Mouse (Mus musculus): Measurements from ENCODE around the gene Ccdc125. TPM values are rescaled to one million over a fixed set of nuclear protein-coding genes. Genes with fewer than 3 reads are reported as not detected.
"Not testable (repeated sequence)": the region's sequence is repeated elsewhere in the genome, so short reads cannot be mapped to it uniquely, and the experiment has no call there.

Ccdc125 gene
- polyA plus RNA-seq, 1 experiment from 2014 or later = 4.4 TPM

GRCm38 (mm10) chr13:100728530-100728929 lies 59.0 kb downstream of the Ccdc125 start:
- Histone ChIP-seq H3K36me3 (ENCODE audit: control insufficient read depth, insufficient read depth, low read length) (peaks cover 12% of the 10 kb centered on the region), H3K4me2 (peak overlapping the region; percentile 0; the same call in 1 of the 2 replicates), H3K4me1 (ENCODE audit: control insufficient read depth, insufficient read depth, low read length) (peaks cover 27% of the 10 kb centered on the region)
- H3K4me3 ChIP-seq (ENCODE audit: low read depth, low read length); H3K9ac ChIP-seq (ENCODE audit: low read depth, low read length); H3K9me3 ChIP-seq (replicated peaks; ENCODE audit: control insufficient read depth, low read length); H3K27me3 ChIP-seq (ENCODE audit: control insufficient read depth, insufficient read depth, low read length); ATAC-seq (replicated peaks; ENCODE audit: insufficient number of reproducible peaks, low FRiP score, low TSS enrichment); H3K27ac ChIP-seq (ENCODE audit: low read depth, low read length): not testable (repeated sequence)
- 89% methylated on average over 4 of the region's 4 CpGs for WGBS (ENCODE audit: insufficient replicate concordance)

GRCm38 (mm10) chr13:100730153-100730860 lies 60.8 kb downstream of the Ccdc125 start:
- WGBS (ENCODE audit: insufficient replicate concordance) = under 1% methylated on average over 30 of the region's 30 CpGs
- no peak for ATAC-seq (replicated peaks; ENCODE audit: insufficient number of reproducible peaks, low FRiP score, low TSS enrichment)

GRCm38 (mm10) chr13:100730861-100731176 lies 61.3 kb downstream of the Ccdc125 start, which contains the start of gene Cdk7:
TSS of gene Cdk7 (minus strand) at chr13:100730939.
- under 1% methylated on average over 19 of the region's 19 CpGs for WGBS (ENCODE audit: insufficient replicate concordance)
- Histone ChIP-seq H3K36me3 (ENCODE audit: control insufficient read depth, insufficient read depth, low read length) (peaks cover 17% of the 10 kb centered on the region), H3K27ac (ENCODE audit: low read depth, low read length) (peak within 1 kb of the TSS; percentile 95), H3K4me3 (ENCODE audit: low read depth, low read length) (peak within 1 kb of the TSS; percentile 71), H3K4me1 (ENCODE audit: control insufficient read depth, insufficient read depth, low read length) (peaks cover 20% of the 10 kb centered on the region), H3K9ac (ENCODE audit: low read depth, low read length) (peak within 1 kb of the TSS; percentile 94), H3K9me3 (replicated peaks; ENCODE audit: control insufficient read depth, low read length) (no peaks in the 10 kb centered on the region), H3K27me3 (ENCODE audit: control insufficient read depth, insufficient read depth, low read length) (no peaks in the 10 kb centered on the region), H3K4me2 (peak within 1 kb of the TSS; percentile 78)
- ATAC-seq (replicated peaks; ENCODE audit: insufficient number of reproducible peaks, low FRiP score, low TSS enrichment) = peak; percentile 98

More at GRCm38 (mm10) chr13:100730153-100730860, 60.8 kb downstream of the Ccdc125 start:
- Histone ChIP-seq H3K27me3 (ENCODE audit: control insufficient read depth, insufficient read depth, low read length) (no peaks in the 10 kb centered on the region), H3K9ac (ENCODE audit: low read depth, low read length) (peak overlapping the region; percentile 94), H3K4me3 (ENCODE audit: low read depth, low read length) (peak overlapping the region; percentile 71), H3K27ac (ENCODE audit: low read depth, low read length) (peak overlapping the region; percentile 95), H3K9me3 (replicated peaks; ENCODE audit: control insufficient read depth, low read length) (no peaks in the 10 kb centered on the region), H3K36me3 (ENCODE audit: control insufficient read depth, insufficient read depth, low read length) (peaks cover 16% of the 10 kb centered on the region), H3K4me1 (ENCODE audit: control insufficient read depth, insufficient read depth, low read length) (peaks cover 23% of the 10 kb centered on the region), H3K4me2 (peak overlapping the region; percentile 78)

- not testable (repeated sequence) for H3K27ac ChIP-seq (ENCODE audit: low read depth, low read length); H3K9me3 ChIP-seq (replicated peaks; ENCODE audit: control insufficient read depth, low read length); H3K27me3 ChIP-seq (ENCODE audit: control insufficient read depth, insufficient read depth, low read length); H3K9ac ChIP-seq (ENCODE audit: low read depth, low read length); ATAC-seq (replicated peaks; ENCODE audit: insufficient number of reproducible peaks, low FRiP score, low TSS enrichment)
- Histone ChIP-seq H3K36me3 (ENCODE audit: control insufficient read depth, insufficient read depth, low read length) (peaks cover 17% of the 10 kb centered on the region), H3K4me3 (ENCODE audit: low read depth, low read length) (peak overlapping the region; percentile 71; the same call in 1 of the 2 replicates), H3K4me1 (ENCODE audit: control insufficient read depth, insufficient read depth, low read length) (peaks cover 16% of the 10 kb centered on the region), H3K4me2 (peak overlapping the region; percentile 78)
- 91% methylated on average over 5 of the region's 6 CpGs for WGBS (ENCODE audit: insufficient replicate concordance)
Observed at GRCm38 (mm10) chr13:100731462-100732046, 62.0 kb downstream of the Ccdc125 start.

- Histone ChIP-seq H3K36me3 (ENCODE audit: control insufficient read depth, insufficient read depth, low read length) (peaks cover 14% of the 10 kb centered on the region), H3K4me2 (no peak overlapping the region), H3K4me3 (ENCODE audit: low read depth, low read length) (no peak overlapping the region), H3K27me3 (ENCODE audit: control insufficient read depth, insufficient read depth, low read length) (no peaks in the 10 kb centered on the region), H3K9me3 (replicated peaks; ENCODE audit: control insufficient read depth, low read length) (no peaks in the 10 kb centered on the region), H3K9ac (ENCODE audit: low read depth, low read length) (no peak overlapping the region), H3K27ac (ENCODE audit: low read depth, low read length) (no peak overlapping the region), H3K4me1 (ENCODE audit: control insufficient read depth, insufficient read depth, low read length) (peaks cover 12% of the 10 kb centered on the region)
- no peak for ATAC-seq (replicated peaks; ENCODE audit: insufficient number of reproducible peaks, low FRiP score, low TSS enrichment)
- WGBS (ENCODE audit: insufficient replicate concordance) = 89% methylated on average over 2 of the region's 2 CpGs
Observed at GRCm38 (mm10) chr13:100732756-100733155, 63.2 kb downstream of the Ccdc125 start.

- Histone ChIP-seq H3K4me2 (peak overlapping the region; percentile 14), H3K36me3 (ENCODE audit: control insufficient read depth, insufficient read depth, low read length) (peaks cover 3% of the 10 kb centered on the region), H3K4me3 (ENCODE audit: low read depth, low read length) (no peak overlapping the region), H3K4me1 (ENCODE audit: control insufficient read depth, insufficient read depth, low read length) (peaks cover 5% of the 10 kb centered on the region; the same call in 1 of the 2 replicates), H3K27ac (ENCODE audit: low read depth, low read length) (no peak overlapping the region), H3K9me3 (replicated peaks; ENCODE audit: control insufficient read depth, low read length) (no peaks in the 10 kb centered on the region), H3K27me3 (ENCODE audit: control insufficient read depth, insufficient read depth, low read length) (no peaks in the 10 kb centered on the region), H3K9ac (ENCODE audit: low read depth, low read length) (no peak overlapping the region)
- no peak for ATAC-seq (replicated peaks; ENCODE audit: insufficient number of reproducible peaks, low FRiP score, low TSS enrichment)
- WGBS (ENCODE audit: insufficient replicate concordance) = 80% methylated on average over 5 of the region's 5 CpGs
Observed at GRCm38 (mm10) chr13:100742831-100743230, 73.3 kb downstream of the Ccdc125 start.

GRCm38 (mm10) chr13:100743346-100744035 lies 74.0 kb downstream of the Ccdc125 start:
- peak overlapping the region; percentile 89 for H3K9ac ChIP-seq (ENCODE audit: low read depth, low read length)
- peak overlapping the region; percentile 82 for H3K4me3 ChIP-seq (ENCODE audit: low read depth, low read length)

GRCm38 (mm10) chr13:100744036-100744744 lies 74.7 kb downstream of the Ccdc125 start, which contains the start of gene Mrps36:
TSS of gene Mrps36 (minus strand) at chr13:100744659.
- Histone ChIP-seq H3K4me1 (ENCODE audit: control insufficient read depth, insufficient read depth, low read length) (peaks cover 5% of the 10 kb centered on the region; the same call in 1 of the 2 replicates), H3K9ac (ENCODE audit: low read depth, low read length) (peak within 1 kb of the TSS; percentile 89), H3K36me3 (ENCODE audit: control insufficient read depth, insufficient read depth, low read length) (peaks cover 3% of the 10 kb centered on the region; the same call in 1 of the 2 replicates), H3K27ac (ENCODE audit: low read depth, low read length) (peak within 1 kb of the TSS; percentile 98), H3K27me3 (ENCODE audit: control insufficient read depth, insufficient read depth, low read length) (no peaks in the 10 kb centered on the region), H3K4me2 (peak within 1 kb of the TSS; percentile 60), H3K9me3 (replicated peaks; ENCODE audit: control insufficient read depth, low read length) (no peaks in the 10 kb centered on the region), H3K4me3 (ENCODE audit: low read depth, low read length) (peak within 1 kb of the TSS; percentile 82)
- 0% methylated on average over 52 of the region's 52 CpGs for WGBS (ENCODE audit: insufficient replicate concordance)
- peak; percentile 93 for ATAC-seq (replicated peaks; ENCODE audit: insufficient number of reproducible peaks, low FRiP score, low TSS enrichment)

More at GRCm38 (mm10) chr13:100743346-100744035, 74.0 kb downstream of the Ccdc125 start:
- Histone ChIP-seq H3K4me2 (peak overlapping the region; percentile 60), H3K27ac (ENCODE audit: low read depth, low read length) (peak overlapping the region; percentile 98), H3K27me3 (ENCODE audit: control insufficient read depth, insufficient read depth, low read length) (no peaks in the 10 kb centered on the region), H3K4me1 (ENCODE audit: control insufficient read depth, insufficient read depth, low read length) (peaks cover 5% of the 10 kb centered on the region; the same call in 1 of the 2 replicates), H3K36me3 (ENCODE audit: control insufficient read depth, insufficient read depth, low read length) (peaks cover 3% of the 10 kb centered on the region; the same call in 1 of the 2 replicates), H3K9me3 (replicated peaks; ENCODE audit: control insufficient read depth, low read length) (no peaks in the 10 kb centered on the region)
- ATAC-seq (replicated peaks; ENCODE audit: insufficient number of reproducible peaks, low FRiP score, low TSS enrichment) = peak; percentile 21; the same call in 1 of the 2 replicates
- WGBS (ENCODE audit: insufficient replicate concordance) = 61% methylated on average over 11 of the region's 11 CpGs

All from heart, embryonic 11.5 days (tissue).